Mouse (Mus musculus) lung, postnatal 0 days (tissue): Measurements from ENCODE around the gene Plekha5.

Source experiments
- CTCF ChIP-seq: IDR thresholded peaks from 2 replicates; pipeline ENCODE4 v1.5.1; 2016; ENCODE audit warnings: antibody characterized with exemption, mild to moderate bottlenecking
- EP300 ChIP-seq: IDR thresholded peaks from 2 replicates; pipeline ENCODE4 v1.6.1; 2016; ENCODE audit warnings: antibody characterized with exemption, mild to moderate bottlenecking, control low read depth

- no peak for TF ChIP-seq CTCF
- TF ChIP-seq EP300: no peak; the same call in 1 of the 2 replicates
These were observed 60.3 kb downstream of the Plekha5 start for GRCm38 (mm10) chr6:140484170-140484569.
